ENCODE assay signal across 11 mouse cellular contexts in genomic region chr8:57328931-57329341, GRCm38 (mm10). TPM values are rescaled to one million over a fixed set of nuclear protein-coding genes. Genes with fewer than 3 reads are reported as not detected.
DNase-seq lines count a peak whose midpoint lies in the region; ATAC-seq lines count a peak whose summit lies in the region.
"Had no signal": no experiment of that assay in that cellular context is flagged by ENCODE, and none has a peak within 500 bp of the region (broad histone marks: within the 10 kb centered on the region; RNA-seq: fewer than 3 reads in every experiment).

No protein-coding gene starts in this region.

- intact Hi-C loops in heart, postnatal 36 days (cut with DNase I) = loop anchor here (10.0 kb wide), 1 partner anchor 774 kb away; the partner anchor contains the start of genes Cep44 and Fbxo8

- H3K9me3 ChIP-seq in embryonic facial prominence, embryonic 12.5 days = no peaks in the 10 kb centered on the region
- no peaks in the 10 kb centered on the region for H3K9me3 ChIP-seq in hindbrain, embryonic 13.5 days
- no peaks in the 10 kb centered on the region for H3K9me3 ChIP-seq in midbrain, embryonic 11.5 days (ENCODE audit: control insufficient read depth, low read length)

- peak overlapping the region; percentile 49 for H3K4me2 ChIP-seq in embryonic facial prominence, embryonic 12.5 days (replicated peaks)
- peak overlapping the region; percentile 20; the same call in 1 of the 2 replicates for H3K4me2 ChIP-seq in hindbrain, embryonic 13.5 days
- H3K4me2 ChIP-seq in midbrain, embryonic 11.5 days = peak overlapping the region; percentile 25

- H3K27me3 ChIP-seq in embryonic facial prominence, embryonic 12.5 days = peaks cover 86% of the 10 kb centered on the region
- H3K27me3 ChIP-seq in hindbrain, embryonic 13.5 days = peaks cover 98% of the 10 kb centered on the region
- peaks cover 96% of the 10 kb centered on the region for H3K27me3 ChIP-seq in midbrain, embryonic 11.5 days (ENCODE audit: control insufficient read depth, insufficient read depth, low read length)

- ATAC-seq in embryonic facial prominence, embryonic 12.5 days (ENCODE audit: insufficient number of reproducible peaks, insufficient read depth, low FRiP score, low TSS enrichment) = peak; percentile 42; the same call in 1 of the 2 replicates
- ATAC-seq in hindbrain, embryonic 13.5 days (ENCODE audit: low FRiP score) = no peak
- ATAC-seq in midbrain, embryonic 11.5 days (ENCODE audit: low FRiP score) = peak; percentile 33
- no peak for ATAC-seq in erythroblast, adult 5-6 weeks (replicated peaks; ENCODE audit: low FRiP score, poor library complexity, severe bottlenecking)
- ATAC-seq: activated CD4-positive, CD25-positive, alpha-beta regulatory T cell, adult 4 months had no signal

- peak overlapping the region; percentile 33 for H3K4me3 ChIP-seq in embryonic facial prominence, embryonic 12.5 days
- H3K4me3 ChIP-seq in hindbrain, embryonic 13.5 days = no peak overlapping the region
- no peak overlapping the region for H3K4me3 ChIP-seq in midbrain, embryonic 11.5 days (ENCODE audit: low read depth, low read length)
- H3K4me3 ChIP-seq: erythroblast, embryonic 14.5 days had no signal

- peak; percentile 99 for DNase-seq in heart, adult 11 months
- DNase-seq in heart, postnatal 36 days = no peak
- DNase-seq in midbrain, embryonic 11.5 days (ENCODE audit: low spot score, missing footprints) = no peak
- no peak for DNase-seq in layer of hippocampus, postnatal 14 days (ENCODE audit: low spot score in 2 of 2)
- no peak for DNase-seq in Muller cell, postnatal 12 days (ENCODE audit: inconsistent ontology term)

- H3K36me3 ChIP-seq in embryonic facial prominence, embryonic 12.5 days = no peaks in the 10 kb centered on the region
- H3K36me3 ChIP-seq in hindbrain, embryonic 13.5 days = no peaks in the 10 kb centered on the region
- H3K36me3 ChIP-seq in midbrain, embryonic 11.5 days (ENCODE audit: control insufficient read depth, insufficient read depth, low read length) = no peaks in the 10 kb centered on the region

- H3K4me1 ChIP-seq in embryonic facial prominence, embryonic 12.5 days = peaks cover 19% of the 10 kb centered on the region; the same call in 1 of the 2 replicates
- H3K4me1 ChIP-seq in hindbrain, embryonic 13.5 days (replicated peaks) = peaks cover 8% of the 10 kb centered on the region
- H3K4me1 ChIP-seq in midbrain, embryonic 11.5 days (ENCODE audit: control insufficient read depth, insufficient read depth, low read length) = peaks cover 3% of the 10 kb centered on the region; the same call in 1 of the 2 replicates

- H3K9ac ChIP-seq in embryonic facial prominence, embryonic 12.5 days = no peak overlapping the region; the same call in 1 of the 2 replicates
- no peak overlapping the region for H3K9ac ChIP-seq in hindbrain, embryonic 13.5 days
- no peak overlapping the region for H3K9ac ChIP-seq in midbrain, embryonic 11.5 days (ENCODE audit: low read length)

- H3K27ac ChIP-seq in embryonic facial prominence, embryonic 12.5 days = peak overlapping the region; percentile 74
- H3K27ac ChIP-seq in hindbrain, embryonic 13.5 days = no peak overlapping the region
- H3K27ac ChIP-seq in midbrain, embryonic 11.5 days (ENCODE audit: low read depth, low read length) = no peak overlapping the region

- 3% methylated on average over 19 of the region's 19 CpGs for WGBS in embryonic facial prominence, embryonic 12.5 days
- WGBS in hindbrain, embryonic 13.5 days = 1% methylated on average over 19 of the region's 19 CpGs
- WGBS in midbrain, embryonic 11.5 days = under 1% methylated on average over 19 of the region's 19 CpGs

RNA-seq across cellular contexts. Expression of gene Hand2, which starts 8.2 kb away (rescaled TPM):
- total RNA-seq in heart, postnatal 36 days (2021) = 10 to 100 TPM; 53.8 to 68.2 TPM
- polyA plus RNA-seq in embryonic facial prominence, embryonic 12.5 days (2016; fragmentation: Nextera tagmentation; extraction: Ambion mirVana) = 5.8 and 6.3 TPM in 2 replicates
- not detected in 2 replicates for polyA plus RNA-seq in hindbrain, embryonic 13.5 days (2015; fragmentation: Nextera tagmentation; extraction: Ambion mirVana)
- not detected in 2 replicates for polyA plus RNA-seq in midbrain, embryonic 11.5 days (2014; fragmentation: Nextera tagmentation; extraction: Ambion mirVana)
- not detected in 2 replicates for total RNA-seq in erythroblast, adult 5-6 weeks (2015; ENCODE audit: low replicate concordance)
- total RNA-seq in erythroblast, adult 5-6 weeks (2017; ENCODE audit: low replicate concordance) = 0.28 TPM in 1 of 2 replicates, not detected in the other
- total RNA-seq in layer of hippocampus, postnatal 14 days (2021) = not detected
- polyA plus RNA-seq: activated CD4-positive, CD25-positive, alpha-beta regulatory T cell, adult 4 months; C2C12; erythroblast, embryonic 14.5 days had no signal

Comparison
In these comparisons a context has a peak if more than half of its experiments do, and no peak if none do; other contexts are left out.
1. ATAC-seq: peak in embryonic facial prominence, embryonic 12.5 days (single experiment) and midbrain, embryonic 11.5 days (single experiment); none in hindbrain, embryonic 13.5 days (single experiment) and erythroblast, adult 5-6 weeks (single experiment).
2. RNA of gene Hand2, which starts 8.2 kb away (total RNA-seq): 53.8 to 68.2 TPM in heart, postnatal 36 days; 0.28 TPM in erythroblast, adult 5-6 weeks and not detected in layer of hippocampus, postnatal 14 days; every median in the first group is over 10 times any median in the second.
3. Peak in every context shown above with its lines, with median percentiles within 50 percentile points of each other: H3K4me2 ChIP-seq.